Mouse (Mus musculus) induced T-regulatory cell, adult 2 months (primary cell): ENCODE results near the gene Ttll9.

Experiments
- DNase-seq: peaks from one replicate; pipeline ENCODE4 v3.0.0-alpha.2; 2012; ENCODE audit warnings: low read depth

Gene Ttll9

DNA sequence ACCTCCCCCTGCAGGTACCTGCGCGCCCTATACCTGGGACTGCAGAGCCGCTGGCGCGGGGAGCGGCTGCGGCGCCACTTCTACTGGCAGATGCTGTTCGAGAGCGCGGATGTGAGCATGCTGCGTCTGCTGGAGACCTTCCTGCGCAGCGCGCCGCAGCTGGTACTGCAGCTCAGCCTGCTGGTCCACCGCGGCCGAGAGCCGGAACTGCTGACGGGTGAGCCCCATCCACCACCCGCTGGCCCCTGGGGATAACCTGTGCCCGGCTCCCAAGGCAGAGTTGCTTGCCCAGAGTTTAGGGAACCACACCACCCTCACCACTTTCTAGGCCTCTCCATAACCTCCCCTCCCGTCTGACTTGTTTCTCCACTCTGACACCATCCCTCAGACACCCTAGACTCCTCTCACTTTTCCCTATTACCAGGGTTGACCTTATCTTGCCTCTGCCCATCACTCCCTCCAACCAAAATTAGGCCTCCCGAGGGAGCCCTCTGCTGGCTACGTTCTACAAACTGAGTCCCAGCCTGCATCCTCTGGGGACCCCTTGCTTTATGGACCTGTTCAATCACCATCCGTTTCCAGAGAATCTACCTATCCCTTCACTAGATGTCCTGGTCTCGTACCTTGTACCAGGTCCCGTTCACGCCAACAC lies 90.5 kb downstream of the Ttll9 start:
- no peak for DNase-seq

DNA sequence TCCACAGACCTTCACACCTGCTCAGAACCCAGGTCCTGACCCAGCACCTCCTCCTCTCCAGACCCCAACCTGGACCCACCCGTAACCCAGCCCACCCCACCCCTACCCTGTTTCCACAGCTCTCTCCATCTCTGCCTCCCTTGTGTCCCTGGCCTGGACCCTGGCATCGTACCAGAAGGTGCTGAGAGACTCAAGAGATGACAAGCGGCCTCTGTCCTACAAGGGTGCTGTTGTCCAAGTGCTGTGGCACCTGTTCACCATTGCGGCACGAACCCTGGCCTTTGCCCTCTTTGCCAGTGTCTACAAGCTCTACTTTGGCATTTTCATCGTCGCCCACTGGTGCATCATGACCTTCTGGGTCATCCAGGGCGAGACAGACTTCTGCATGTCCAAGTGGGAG lies 91.6 kb downstream of the Ttll9 start:
- DNase-seq: no peak

DNA sequence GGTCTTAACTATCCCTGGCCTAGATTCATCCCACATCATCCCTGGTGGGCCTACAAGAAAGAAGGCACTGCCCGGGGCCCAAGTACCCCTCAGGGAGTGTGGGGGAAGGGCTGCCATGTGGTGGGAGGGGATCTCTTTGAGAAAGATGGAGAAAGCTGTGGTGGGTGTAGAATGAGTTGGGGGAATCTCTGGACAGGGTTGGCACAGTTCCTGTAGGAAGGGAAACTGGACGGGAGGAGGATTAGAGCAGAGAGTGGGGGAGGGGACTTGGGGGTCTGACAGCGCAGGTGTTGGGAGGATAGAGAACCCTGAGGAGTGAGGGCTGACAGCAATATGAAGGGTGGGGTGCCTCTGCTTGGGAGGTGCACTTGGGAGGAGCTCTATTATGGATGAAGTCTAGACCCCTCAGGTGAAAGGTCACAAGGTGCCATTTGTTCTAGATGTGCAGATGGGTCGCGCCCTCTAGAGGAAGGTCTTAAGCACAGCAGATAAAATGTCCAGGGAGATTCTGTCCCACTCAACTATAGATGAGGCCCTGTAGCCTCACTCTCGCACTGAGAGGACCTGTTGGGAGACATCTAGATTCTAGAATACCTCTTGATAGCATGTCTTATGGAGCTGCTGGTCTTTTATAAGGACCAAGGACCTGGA lies 93.1 kb downstream of the Ttll9 start:
- peak; percentile 16 for DNase-seq
